Mouse (Mus musculus) midbrain, embryonic 16.5 days (tissue): ENCODE data around the gene Cldn9. TPM values are rescaled to one million over a fixed set of nuclear protein-coding genes. Genes with fewer than 3 reads are reported as not detected.

ENCODE experiments used
- ATAC-seq: fragments of 200-750 bp; cut with Nextera tagmentation; 2 replicates; pipeline ENCODE4 v1.8.0; 2017; ENCODE audit warnings: moderate TSS enrichment
- H3K27ac ChIP-seq: fragments of 300-500 bp; sonication (generic); 2 replicates; pipeline ENCODE4 v1.5.1; 2014; ENCODE audit warnings: mild to moderate bottlenecking, low read length, mixed read lengths
- H3K27me3 ChIP-seq: fragments of 300-500 bp; sonication (generic); 2 replicates; pipeline ENCODE4 v1.6.1; 2014; ENCODE audit warnings: low read depth, low read length, mixed read lengths; ENCODE audit not compliant: control insufficient read depth, insufficient read depth
- H3K36me3 ChIP-seq: fragments of 300-500 bp; sonication (generic); 2 replicates; pipeline ENCODE4 v1.6.1; 2014; ENCODE audit warnings: mild to moderate bottlenecking, low read length, moderate library complexity, mixed read lengths; ENCODE audit not compliant: control insufficient read depth, insufficient read depth
- H3K4me1 ChIP-seq: fragments of 300-500 bp; sonication (generic); 2 replicates; pipeline ENCODE4 v1.6.1; 2014; ENCODE audit warnings: mild to moderate bottlenecking, low read length, mixed read lengths; ENCODE audit not compliant: control insufficient read depth, insufficient read depth
- H3K4me2 ChIP-seq: fragments of 300-500 bp; sonication (generic); 2 replicates; pipeline ENCODE4 v1.6.1; 2014; ENCODE audit warnings: mild to moderate bottlenecking, low read length, mixed read lengths
- H3K4me3 ChIP-seq: fragments of 300-500 bp; sonication (generic); 2 replicates; pipeline ENCODE4 v1.5.1; 2014; ENCODE audit warnings: low read depth, mild to moderate bottlenecking, low read length, moderate library complexity, mixed read lengths
- H3K9ac ChIP-seq: fragments of 300-500 bp; sonication (generic); 2 replicates; pipeline ENCODE4 v1.6.1; 2014; ENCODE audit warnings: low read depth, low read length, mixed read lengths
- H3K9me3 ChIP-seq: fragments of 300-500 bp; sonication (generic); replicated peaks from 2 replicates; pipeline ENCODE4 v1.6.1; 2014; ENCODE audit warnings: mild to moderate bottlenecking, low read length, mixed read lengths; ENCODE audit not compliant: control insufficient read depth, poor library complexity, severe bottlenecking
- WGBS: fragments of 180-500 bp; shearing (Covaris S2); extraction: QIAGEN DNeasy Blood & Tissue Kit; methylation state at CpG from one replicate; pipeline ENCODE4 v1.1.7; 2014; 5-methylcytosine and 5-hydroxymethylcytosine counted together
- polyA plus RNA-seq: library from polyadenylated mRNA; unstranded; fragments of >200 nt; fragmentation: Nextera tagmentation; extraction: Ambion mirVana; gene quantifications from 2 replicates; pipeline ENCODE4 v1.2.1, GENCODE M21; 2015

Gene Cldn9
- polyA plus RNA-seq, 1 experiment from 2014 or later, result 0.62 TPM

- Histone ChIP-seq H3K9ac (no peak overlapping the region), H3K9me3 (no peaks in the 10 kb centered on the region), H3K4me3 (peak overlapping the region; percentile 43; the same call in 1 of the 2 replicates), H3K4me1 (peaks cover 35% of the 10 kb centered on the region), H3K27me3 (peaks cover 28% of the 10 kb centered on the region), H3K4me2 (peak overlapping the region; percentile 75; the same call in 1 of the 2 replicates), H3K27ac (no peak overlapping the region), H3K36me3 (no peaks in the 10 kb centered on the region)
- ATAC-seq, result no peak
- 13% methylated on average over 15 of the region's 15 CpGs for WGBS
Measured at GRCm38 (mm10) chr17:23675564-23676281, 8.1 kb downstream of the Cldn9 start.

GRCm38 (mm10) chr17:23675127-23675526, 8.7 kb downstream of the Cldn9 start:
- no peak for ATAC-seq
- no peak overlapping the region for H3K27ac ChIP-seq
- WGBS, result 62% methylated on average over 5 of the region's 5 CpGs
- H3K9ac ChIP-seq, result no peak overlapping the region
- H3K4me2 ChIP-seq, result no peak overlapping the region
- H3K27me3 ChIP-seq, result peaks cover 22% of the 10 kb centered on the region
- H3K4me3 ChIP-seq, result no peak overlapping the region
- peaks cover 35% of the 10 kb centered on the region for H3K4me1 ChIP-seq
- H3K9me3 ChIP-seq, result no peaks in the 10 kb centered on the region
- H3K36me3 ChIP-seq, result no peaks in the 10 kb centered on the region

- Histone ChIP-seq H3K9me3 (no peaks in the 10 kb centered on the region), H3K36me3 (0 out of 2 replicates have a peak, but pooled peaks cover 2% of the 10 kb centered on the region), H3K4me2 (peak overlapping the region; percentile 59), H3K4me3 (peak overlapping the region; percentile 67), H3K27ac (peak overlapping the region; percentile 87; the same call in 1 of the 2 replicates), H3K9ac (peak overlapping the region; percentile 80), H3K4me1 (peaks cover 35% of the 10 kb centered on the region), H3K27me3 (peaks cover 14% of the 10 kb centered on the region)
- peak; percentile 9 for ATAC-seq
- WGBS, result 39% methylated on average over 9 of the region's 9 CpGs
Measured at GRCm38 (mm10) chr17:23674271-23674952, 9.4 kb downstream of the Cldn9 start.

GRCm38 (mm10) chr17:23673424-23674073, 10.3 kb downstream of the Cldn9 start, which contains the start of the genes Hcfc1r1 and Thoc6:
Hcfc1r1 (plus strand) TSS chr17:23673596.
Thoc6 (minus strand) TSS chr17:23673882.
- H3K36me3 ChIP-seq, result peaks cover 5% of the 10 kb centered on the region; the same call in 1 of the 2 replicates
- H3K4me3 ChIP-seq, result peak within 1 kb of the TSS; percentile 67
- peak within 1 kb of the TSS; percentile 80 for H3K9ac ChIP-seq
- peak within 1 kb of the TSS; percentile 59 for H3K4me2 ChIP-seq
- under 1% methylated on average over 45 of the region's 45 CpGs for WGBS
- peak; percentile 96 for ATAC-seq
- H3K9me3 ChIP-seq, result no peaks in the 10 kb centered on the region
- peaks cover 35% of the 10 kb centered on the region for H3K4me1 ChIP-seq
- H3K27ac ChIP-seq, result peak within 1 kb of the TSS; percentile 87
- peaks cover 11% of the 10 kb centered on the region for H3K27me3 ChIP-seq

DNA sequence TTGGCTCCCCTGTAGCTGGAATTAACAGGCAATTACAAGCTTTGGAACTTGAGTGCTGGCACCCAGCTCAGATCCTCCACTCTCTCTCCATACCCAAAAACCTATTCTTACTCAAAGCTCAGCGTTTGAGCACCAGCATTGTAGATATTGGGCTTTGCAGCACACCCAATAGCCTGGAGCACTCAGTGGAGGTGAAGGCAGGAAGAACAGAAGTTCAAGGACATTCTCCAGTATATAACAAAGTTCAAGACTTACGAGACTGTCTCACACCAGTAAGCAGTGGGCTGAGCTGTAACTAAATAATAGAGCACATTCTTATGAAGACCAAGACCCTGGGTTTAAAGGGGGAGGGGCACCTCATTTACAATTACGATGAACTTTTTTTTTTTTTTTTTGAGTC, 11.1 kb downstream of the Cldn9 start:
- 69% methylated on average over 3 of the region's 3 CpGs for WGBS

GRCm38 (mm10) chr17:23671519-23671918, 12.3 kb downstream of the Cldn9 start:
- Histone ChIP-seq H3K27ac (no peak overlapping the region), H3K4me2 (no peak overlapping the region), H3K4me1 (peaks cover 24% of the 10 kb centered on the region), H3K27me3 (peaks cover 11% of the 10 kb centered on the region), H3K36me3 (peaks cover 9% of the 10 kb centered on the region), H3K9me3 (no peaks in the 10 kb centered on the region), H3K9ac (no peak overlapping the region), H3K4me3 (no peak overlapping the region)
- ATAC-seq, result no peak
- 94% methylated on average over 3 of the region's 3 CpGs for WGBS

More for the DNA sequence above, 11.1 kb downstream of the Cldn9 start:
- Histone ChIP-seq H3K36me3 (peaks cover 5% of the 10 kb centered on the region; the same call in 1 of the 2 replicates), H3K9me3 (no peaks in the 10 kb centered on the region), H3K27ac (no peak overlapping the region; the same call in 1 of the 2 replicates), H3K9ac (peak overlapping the region; percentile 80), H3K4me2 (peak overlapping the region; percentile 59), H3K4me3 (peak overlapping the region; percentile 67), H3K27me3 (peaks cover 11% of the 10 kb centered on the region), H3K4me1 (peaks cover 35% of the 10 kb centered on the region)
- ATAC-seq, result peak; percentile 0; the same call in 1 of the 2 replicates

- WGBS, result 89% methylated on average over 6 of the region's 7 CpGs
- no peaks in the 10 kb centered on the region for H3K9me3 ChIP-seq
- no peak for ATAC-seq
Measured at GRCm38 (mm10) chr17:23670516-23671074, 13.2 kb downstream of the Cldn9 start.

GRCm38 (mm10) chr17:23665511-23665910, 18.3 kb downstream of the Cldn9 start:
- Histone ChIP-seq H3K4me1 (no peaks in the 10 kb centered on the region), H3K27me3 (peaks cover 21% of the 10 kb centered on the region), H3K27ac (no peak overlapping the region), H3K9ac (no peak overlapping the region), H3K4me3 (no peak overlapping the region), H3K36me3 (peaks cover 9% of the 10 kb centered on the region), H3K4me2 (no peak overlapping the region), H3K9me3 (no peaks in the 10 kb centered on the region)
- 85% methylated on average over 14 of the region's 14 CpGs for WGBS
- 0 out of 2 replicates have a peak, but pooled peaks have one; percentile 12 for ATAC-seq

More at GRCm38 (mm10) chr17:23670516-23671074, 13.2 kb downstream of the Cldn9 start:
- Histone ChIP-seq H3K4me1 (peaks cover 15% of the 10 kb centered on the region), H3K27ac (no peak overlapping the region), H3K27me3 (peaks cover 3% of the 10 kb centered on the region), H3K9ac (no peak overlapping the region), H3K4me3 (no peak overlapping the region), H3K36me3 (peaks cover 9% of the 10 kb centered on the region), H3K4me2 (no peak overlapping the region)
